Mouse (Mus musculus) lung, postnatal 36 days (tissue): ENCODE measurements around the gene Catsperz.

ENCODE experiments used
- DNase-seq: peaks from one replicate; pipeline ENCODE4 v3.0.0; 2022; ENCODE audit warnings: mixed read lengths

The Catsperz gene

DNA sequence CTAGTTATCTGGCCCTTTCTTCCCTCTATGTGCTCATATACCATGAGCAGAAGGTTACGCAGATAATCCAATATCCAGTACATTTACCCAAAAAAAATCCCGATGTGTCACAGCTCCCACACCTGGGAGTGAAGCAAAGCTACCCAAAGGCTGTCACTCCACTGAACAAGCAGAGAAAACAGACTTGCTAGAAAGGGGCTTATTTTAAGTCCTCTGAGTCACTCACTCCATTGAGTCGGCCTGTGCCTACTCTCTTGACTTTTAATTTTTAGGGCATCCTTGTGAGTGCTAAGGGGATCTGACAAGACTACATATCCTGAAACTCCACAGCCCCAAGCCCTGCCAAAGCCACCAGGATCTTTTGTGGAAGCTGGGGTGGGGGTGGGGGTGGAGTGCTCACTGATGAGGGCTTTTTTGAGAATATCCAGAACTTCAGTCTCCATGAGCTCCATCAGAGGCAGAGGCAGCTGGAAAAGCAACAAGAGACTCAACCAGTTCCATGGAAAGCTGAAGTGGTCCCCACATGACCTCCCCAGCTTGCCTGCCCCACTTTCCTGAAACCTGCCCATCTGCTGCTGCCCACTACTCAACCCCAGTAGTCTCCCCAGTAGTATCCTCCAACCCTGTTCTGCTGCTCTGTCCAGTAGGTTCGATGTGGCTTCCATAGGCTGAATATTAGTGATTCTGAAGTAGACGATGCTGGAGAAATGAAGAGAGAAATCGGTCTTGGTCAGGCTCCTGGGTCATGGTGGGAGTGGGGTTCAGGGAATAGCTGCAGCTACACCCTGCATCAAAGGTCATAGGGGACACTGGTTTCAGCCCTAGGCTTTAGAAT lies 2.1 kb downstream of the Catsperz start:
- no peak for DNase-seq

GRCm38 (mm10) chr19:6921647-6922567 lies 3.3 kb downstream of the Catsperz start, which contains the start of gene Esrra:
TSS of gene Esrra (minus strand) at chr19:6921813.
- DNase-seq: peak; percentile 100

DNA sequence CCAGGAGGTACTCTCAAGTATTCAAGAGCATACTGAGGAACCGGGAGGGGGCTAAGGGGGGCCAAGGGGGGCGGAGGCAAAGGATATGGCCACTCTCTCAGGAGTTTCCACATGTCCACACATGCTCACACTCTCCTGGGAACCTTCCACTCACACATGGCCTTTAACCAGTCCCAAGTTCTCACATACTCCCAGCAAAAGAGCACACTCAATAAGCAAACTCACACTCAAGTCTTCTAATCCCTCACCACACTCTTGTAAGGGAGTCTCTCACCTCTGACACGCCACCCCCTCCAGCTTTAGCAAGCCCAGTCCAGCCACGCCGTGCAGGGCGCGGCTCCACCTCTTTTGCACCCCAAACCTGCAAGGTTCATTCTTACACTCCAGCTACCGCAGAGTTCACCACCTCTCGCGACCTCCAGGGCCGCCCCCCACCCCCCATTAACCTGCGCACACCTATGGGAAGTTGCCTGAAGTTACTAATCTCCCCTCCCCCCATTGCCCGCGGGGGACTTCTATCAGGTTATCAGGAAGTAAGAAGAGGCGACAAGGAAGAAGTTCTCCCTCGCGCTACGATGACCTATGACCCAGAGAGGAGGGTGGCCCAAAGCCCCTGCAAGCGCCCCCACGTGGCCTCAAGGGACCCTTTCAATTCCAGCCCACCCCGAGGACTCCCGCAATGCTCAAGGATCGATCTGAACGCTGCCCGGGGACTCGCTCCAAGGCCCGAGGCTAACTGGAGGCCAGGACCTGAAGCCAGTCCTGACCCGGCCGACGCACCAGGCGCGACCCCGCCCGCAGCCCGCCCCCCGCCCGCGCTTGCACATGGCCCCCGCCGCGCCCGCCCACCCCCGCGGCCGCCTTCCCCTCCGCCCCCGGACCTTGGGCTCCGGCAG lies 4.2 kb downstream of the Catsperz start:
- DNase-seq: peak; percentile 61

DNA sequence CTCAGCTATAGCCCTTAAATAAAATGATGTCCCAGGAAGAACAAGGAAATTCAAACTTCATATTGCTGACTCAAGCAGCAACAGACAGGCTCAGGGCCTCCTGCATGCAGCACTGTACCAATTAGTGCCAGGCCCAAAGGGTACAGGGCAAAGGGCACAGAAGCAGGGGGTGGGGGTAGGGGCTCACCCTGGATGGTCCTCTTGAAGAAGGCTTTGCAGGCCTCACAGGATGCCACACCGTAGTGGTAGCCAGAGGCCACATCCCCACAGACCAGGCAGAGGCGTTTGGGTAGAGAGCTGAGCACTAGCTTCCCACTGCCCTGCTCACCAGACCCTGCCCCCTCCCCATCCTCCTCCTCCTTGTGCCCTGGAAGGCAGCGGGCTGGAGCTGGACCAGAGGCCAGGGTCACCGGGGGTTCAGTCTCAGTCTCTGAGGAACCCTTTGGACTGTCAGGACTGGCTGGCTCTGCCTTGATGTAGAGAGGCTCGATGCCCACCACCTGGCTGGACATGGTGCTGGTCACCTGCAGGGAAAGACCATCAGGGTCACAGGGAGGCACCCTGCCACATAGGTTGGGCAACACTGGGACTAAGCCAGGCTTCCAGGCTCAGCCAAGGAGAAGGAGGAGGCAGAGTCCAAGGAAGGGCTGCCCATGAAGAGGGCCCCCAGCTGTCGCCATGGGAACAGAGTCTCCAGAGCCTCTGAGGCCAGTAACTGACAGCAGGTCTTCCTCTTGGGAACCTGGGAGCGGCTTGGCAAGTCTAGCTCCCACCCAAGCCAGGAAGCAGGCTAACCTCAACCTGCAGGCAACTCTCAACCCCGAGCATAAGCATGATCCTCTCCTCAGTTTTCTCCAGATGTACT lies 5.1 kb downstream of the Catsperz start:
- peak; percentile 73 for DNase-seq

DNA sequence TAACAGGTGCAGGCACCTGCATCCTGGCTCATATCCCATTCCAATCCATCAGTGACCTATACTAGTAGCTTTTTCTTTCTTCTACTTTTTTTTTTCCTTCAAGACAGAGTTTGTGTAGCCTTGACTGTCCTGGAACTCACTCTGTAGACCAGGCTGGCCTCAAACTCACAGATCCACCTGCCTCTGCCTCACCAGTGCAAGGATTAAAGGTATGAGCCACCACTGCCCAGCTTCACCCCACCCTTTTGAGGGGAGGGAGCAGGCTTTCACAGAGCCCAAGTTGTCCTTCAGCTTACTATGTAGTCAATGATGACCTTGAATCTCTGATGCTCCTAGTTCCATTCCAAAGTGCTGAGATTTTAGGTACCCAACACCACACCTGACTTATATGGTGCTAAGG lies 5.7 kb downstream of the Catsperz start:
- DNase-seq: no peak

- DNase-seq: no peak
These were observed 6.9 kb downstream of the Catsperz start for GRCm38 (mm10) chr19:6918321-6918720.

- DNase-seq: no peak
These were observed 8.7 kb downstream of the Catsperz start for GRCm38 (mm10) chr19:6916496-6916895.

- no peak for DNase-seq
These were observed 9.9 kb downstream of the Catsperz start for GRCm38 (mm10) chr19:6915276-6915675.

- DNase-seq: no peak
These were observed 10.6 kb downstream of the Catsperz start for GRCm38 (mm10) chr19:6914540-6914939.

DNA sequence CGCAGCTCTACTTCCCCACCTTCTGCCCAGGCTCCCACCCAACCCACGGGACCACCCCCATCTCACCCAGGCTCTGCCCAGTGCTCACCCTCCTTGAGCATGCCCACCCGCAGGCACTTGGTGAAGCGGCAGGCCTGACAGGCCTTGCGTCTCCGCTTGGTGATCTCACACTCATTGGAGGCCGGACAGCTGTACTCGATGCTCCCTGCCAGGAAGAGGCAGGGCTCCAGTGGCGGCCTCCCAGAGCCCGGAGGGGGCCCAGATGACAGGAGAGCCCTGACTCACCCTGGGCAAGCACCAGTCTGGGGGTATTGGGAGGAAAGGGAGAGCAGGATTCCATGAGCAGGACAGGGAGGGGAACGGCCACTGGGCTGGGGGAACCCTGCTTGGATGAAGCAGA lies 11.2 kb downstream of the Catsperz start:
- DNase-seq: no peak

DNA sequence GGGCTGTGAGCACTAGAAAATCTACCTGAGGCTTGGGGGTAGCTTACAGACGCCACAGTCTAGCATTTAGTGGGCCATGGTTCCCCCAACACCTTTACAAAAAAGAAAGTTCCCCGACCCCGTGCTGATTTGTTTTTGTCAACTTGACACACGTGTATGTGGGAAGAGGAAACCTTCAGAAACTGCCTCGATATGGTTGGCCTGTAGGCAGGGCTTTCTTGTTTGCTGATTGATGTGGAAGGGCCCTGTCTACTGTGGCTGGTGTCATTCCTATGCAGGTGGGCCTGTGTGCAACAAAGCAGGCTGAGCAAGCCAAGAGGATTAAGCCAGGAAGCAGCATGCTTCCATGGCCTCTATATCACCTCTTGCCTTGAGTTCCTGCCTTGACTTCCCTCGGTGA lies 12.1 kb downstream of the Catsperz start:
- DNase-seq: no peak

DNA sequence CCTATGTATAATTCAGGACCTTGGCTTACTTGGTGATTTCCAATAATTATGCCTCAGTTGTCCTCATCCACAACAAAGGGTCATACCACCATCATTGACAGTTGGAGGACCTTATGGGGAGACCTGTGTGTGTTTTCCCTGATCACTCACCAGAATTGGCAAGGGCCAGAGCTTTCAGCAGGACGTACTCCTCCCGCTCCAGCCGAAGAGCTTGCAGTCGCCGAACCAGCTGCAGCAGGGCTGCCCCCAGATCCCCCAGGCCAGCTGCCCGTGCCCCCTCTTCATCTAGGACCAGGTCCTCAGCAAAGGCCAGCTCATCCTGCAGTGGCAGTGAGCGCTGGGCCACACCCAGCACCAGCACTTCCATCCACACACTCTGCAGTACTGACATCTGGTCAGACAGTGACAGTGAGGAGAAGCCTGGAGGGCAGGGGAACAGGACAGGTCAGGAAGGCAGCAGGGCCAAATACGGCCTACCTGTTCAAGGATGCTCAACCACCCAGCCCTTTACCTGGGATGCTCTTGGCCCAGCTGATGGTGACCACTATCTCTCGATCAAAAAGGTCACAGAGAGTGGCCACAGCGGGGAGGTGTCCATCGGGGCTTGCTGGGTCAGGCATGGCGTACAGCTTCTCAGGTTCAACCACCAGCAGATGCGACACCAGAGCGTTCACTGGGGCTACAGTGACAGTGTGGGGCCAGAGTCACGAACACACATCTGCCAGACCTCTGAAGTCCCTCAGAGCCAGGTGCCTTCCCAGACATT lies 12.8 kb downstream of the Catsperz start:
- no peak for DNase-seq

- DNase-seq: no peak
These were observed 13.8 kb downstream of the Catsperz start for GRCm38 (mm10) chr19:6911101-6912074.

- DNase-seq: peak; percentile 56
These were observed 14.9 kb downstream of the Catsperz start for GRCm38 (mm10) chr19:6910306-6910705.

- DNase-seq: peak; percentile 94
These were observed 15.5 kb downstream of the Catsperz start, which contains the start of the genes Trmt112 and Prdx5 for GRCm38 (mm10) chr19:6909507-6910289. TSS of gene Trmt112 (plus strand) at chr19:6909698. TSS of gene Prdx5 (minus strand) at chr19:6910106.

DNA sequence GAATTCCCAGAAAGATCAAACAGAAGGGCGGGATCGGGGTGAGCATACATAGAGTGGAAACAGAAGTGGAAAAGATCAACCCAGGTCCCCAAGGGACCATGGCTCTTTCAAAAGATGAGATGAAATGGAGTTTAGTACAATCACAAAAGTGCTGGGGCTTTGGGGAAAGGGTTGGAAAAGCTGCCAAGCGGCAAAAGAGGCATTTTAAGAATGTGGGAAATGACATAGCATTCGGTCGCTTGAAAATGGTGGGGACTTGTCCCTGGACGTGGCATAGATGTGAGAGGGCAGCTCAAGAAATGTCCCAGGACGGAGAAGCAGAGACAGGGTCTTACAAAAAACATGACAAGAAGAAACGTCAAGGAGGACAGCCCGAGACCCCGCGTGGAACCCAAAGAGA lies 16.2 kb downstream of the Catsperz start:
- no peak for DNase-seq

DNA sequence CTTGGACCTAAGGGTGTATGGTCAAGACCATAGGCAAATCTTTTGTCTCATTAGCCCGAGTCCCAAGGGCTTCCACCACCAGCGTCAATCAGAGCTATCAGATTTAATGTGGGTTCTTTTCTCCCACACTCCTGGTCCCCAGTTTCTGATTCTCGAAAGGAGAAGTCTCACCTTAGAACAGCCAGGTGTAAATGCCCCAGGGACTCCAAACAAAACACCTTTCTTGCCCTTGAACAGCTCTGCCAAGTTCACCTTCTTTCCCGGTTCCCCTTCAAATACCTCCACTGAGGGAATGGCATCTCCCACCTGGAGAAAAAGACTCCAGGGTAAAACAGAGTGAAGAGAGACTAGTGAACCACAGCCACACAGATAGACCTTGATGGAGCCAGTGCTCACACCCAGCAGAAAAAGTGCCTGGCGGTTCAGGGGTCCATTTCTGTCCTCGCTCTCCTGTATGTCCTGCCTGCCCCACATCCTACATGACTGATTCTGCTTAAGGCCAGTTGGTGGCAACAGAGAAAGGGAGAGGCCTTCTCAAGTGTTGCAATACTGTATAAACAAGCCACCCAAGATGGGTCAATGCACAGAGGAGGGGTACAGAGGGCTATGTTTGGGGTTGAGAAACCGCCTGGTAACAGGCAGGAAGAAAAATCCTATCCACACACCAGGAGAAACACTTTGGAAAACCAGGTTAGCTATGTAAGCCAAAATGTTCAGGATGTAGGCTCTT lies 17.2 kb downstream of the Catsperz start:
- DNase-seq: peak; percentile 49

GRCm38 (mm10) chr19:6907094-6907493 lies 18.1 kb downstream of the Catsperz start:
- DNase-seq: no peak
